Mouse (Mus musculus): ENCODE data around the gene Atg2a. TPM values are rescaled to one million over a fixed set of nuclear protein-coding genes. Genes with fewer than 3 reads are reported as not detected.

Atg2a gene
- polyA plus RNA-seq, 1 experiment from 2014 or later = 11.6 TPM

DNA sequence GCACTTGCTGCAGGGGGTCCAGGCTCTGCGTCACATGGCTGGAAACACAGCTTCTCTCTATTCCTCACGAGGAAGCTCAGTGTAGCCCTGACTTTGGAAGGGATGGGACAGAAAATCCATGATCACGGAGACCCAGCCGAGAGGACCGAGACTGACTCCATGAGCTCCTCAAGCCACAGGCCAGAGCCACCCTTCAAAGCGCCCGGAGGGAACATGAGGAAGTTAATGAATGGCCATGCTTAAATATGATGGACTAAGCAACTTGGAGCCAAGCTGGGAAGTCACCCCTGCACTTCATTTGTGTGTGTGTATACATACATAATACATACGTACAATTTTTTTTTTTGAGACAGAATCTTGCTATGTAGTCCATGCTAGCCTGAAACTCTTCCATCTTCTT is 29.7 kb downstream of the Atg2a start:
- WGBS = 28% methylated on average over 8 of the region's 8 CpGs
- H3K9ac ChIP-seq = peak overlapping the region; percentile 29; the same call in 1 of the 2 replicates
- no peaks in the 10 kb centered on the region for H3K36me3 ChIP-seq
- ATAC-seq (ENCODE audit: low FRiP score) = no peak
- peaks cover 10% of the 10 kb centered on the region for H3K4me1 ChIP-seq (replicated peaks)
- H3K27me3 ChIP-seq = peaks cover 18% of the 10 kb centered on the region
- H3K4me2 ChIP-seq = no peak overlapping the region
- H3K9me3 ChIP-seq = no peaks in the 10 kb centered on the region
- no peak overlapping the region for H3K4me3 ChIP-seq
- H3K27ac ChIP-seq = no peak overlapping the region

DNA sequence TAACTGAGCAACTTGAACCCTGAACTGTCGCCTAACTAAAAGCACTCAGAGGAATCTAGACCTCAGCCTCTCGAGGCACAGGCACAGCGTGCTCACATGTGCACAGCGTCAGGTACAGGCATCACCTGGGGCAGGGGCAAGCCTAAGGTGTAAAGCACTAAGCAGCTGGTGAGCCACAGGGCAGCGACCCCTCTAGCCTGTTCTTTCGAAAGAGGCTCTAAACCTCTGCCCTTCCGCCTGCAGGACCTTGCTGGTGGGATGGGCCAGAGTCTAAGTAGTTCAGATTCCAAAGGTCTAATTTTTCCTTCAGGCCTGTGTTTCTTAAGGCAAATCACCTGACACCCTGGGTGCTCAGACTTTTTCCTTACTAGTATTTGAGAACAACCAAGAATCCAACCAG is 30.6 kb downstream of the Atg2a start:
- Histone ChIP-seq H3K36me3 (no peaks in the 10 kb centered on the region), H3K9ac (0 out of 2 replicates have a peak overlapping the region, but pooled peaks have one; percentile 29), H3K4me3 (no peak overlapping the region), H3K9me3 (no peaks in the 10 kb centered on the region), H3K27ac (no peak overlapping the region), H3K27me3 (peaks cover 18% of the 10 kb centered on the region), H3K4me2 (no peak overlapping the region), H3K4me1 (replicated peaks) (peaks cover 10% of the 10 kb centered on the region)
- no peak for ATAC-seq (ENCODE audit: low FRiP score)
- 73% methylated on average over 7 of the region's 7 CpGs for WGBS

- H3K36me3 ChIP-seq = no peaks in the 10 kb centered on the region
- H3K4me2 ChIP-seq = no peak overlapping the region
- ATAC-seq (ENCODE audit: low FRiP score) = no peak
- peaks cover 12% of the 10 kb centered on the region for H3K27me3 ChIP-seq
- H3K9me3 ChIP-seq = no peaks in the 10 kb centered on the region
- H3K27ac ChIP-seq = no peak overlapping the region
- 85% methylated on average over 4 of the region's 4 CpGs for WGBS
- H3K4me3 ChIP-seq = no peak overlapping the region
- peaks cover 12% of the 10 kb centered on the region for H3K4me1 ChIP-seq (replicated peaks)
- no peak overlapping the region for H3K9ac ChIP-seq
These were observed 31.3 kb downstream of the Atg2a start for GRCm38 (mm10) chr19:6272738-6273137.

GRCm38 (mm10) chr19:6273592-6273991 is 32.1 kb downstream of the Atg2a start:
- no peaks in the 10 kb centered on the region for H3K36me3 ChIP-seq
- H3K4me1 ChIP-seq (replicated peaks) = peaks cover 21% of the 10 kb centered on the region
- H3K9me3 ChIP-seq = no peaks in the 10 kb centered on the region
- no peak overlapping the region for H3K4me3 ChIP-seq
- no peak overlapping the region for H3K27ac ChIP-seq
- H3K9ac ChIP-seq = no peak overlapping the region
- H3K27me3 ChIP-seq = peaks cover 11% of the 10 kb centered on the region
- WGBS = 95% methylated on average over 4 of the region's 4 CpGs
- no peak overlapping the region for H3K4me2 ChIP-seq
- no peak for ATAC-seq (ENCODE audit: low FRiP score)

GRCm38 (mm10) chr19:6273998-6274608 is 32.6 kb downstream of the Atg2a start:
- Histone ChIP-seq H3K4me2 (no peak overlapping the region), H3K36me3 (no peaks in the 10 kb centered on the region), H3K9ac (0 out of 2 replicates have a peak overlapping the region, but pooled peaks have one; percentile 14), H3K9me3 (no peaks in the 10 kb centered on the region), H3K27me3 (peaks cover 11% of the 10 kb centered on the region), H3K4me1 (replicated peaks) (peaks cover 26% of the 10 kb centered on the region), H3K27ac (no peak overlapping the region), H3K4me3 (no peak overlapping the region)
- WGBS = 95% methylated on average over 13 of the region's 13 CpGs
- no peak for ATAC-seq (ENCODE audit: low FRiP score)

DNA sequence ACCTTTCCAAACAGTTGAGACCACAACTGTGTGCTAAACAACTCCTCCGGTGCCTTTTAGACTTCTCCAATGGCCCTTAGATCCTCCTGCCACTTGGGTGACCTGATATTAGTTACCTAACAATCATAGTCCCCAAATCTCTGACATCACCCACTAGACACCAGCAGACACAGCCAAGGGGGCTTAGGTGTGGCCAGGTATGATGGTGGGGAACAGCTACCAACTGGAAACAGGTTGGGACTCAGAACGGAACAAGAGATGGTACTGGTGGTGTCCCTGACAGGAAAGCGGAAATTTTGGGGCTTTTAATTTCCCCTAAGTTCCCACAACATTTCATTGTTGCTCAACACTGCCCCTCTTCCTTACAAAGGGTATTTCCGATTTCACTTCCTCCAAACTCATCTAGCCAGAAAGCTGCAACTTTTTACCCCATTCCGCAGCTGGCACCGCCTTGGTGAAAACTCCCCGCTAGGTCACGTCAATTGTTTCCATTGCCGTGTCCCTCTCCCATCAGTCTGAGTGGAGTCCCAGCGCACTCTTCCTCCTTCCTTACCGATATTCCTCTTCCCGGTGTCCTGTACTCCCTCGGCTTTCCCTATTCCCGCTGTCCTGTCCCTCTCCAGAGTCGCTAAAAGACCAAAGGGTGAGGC is 34.4 kb downstream of the Atg2a start:
- ATAC-seq (ENCODE audit: low FRiP score) = no peak
- Histone ChIP-seq H3K9ac (peak overlapping the region; percentile 74), H3K4me1 (replicated peaks) (peaks cover 44% of the 10 kb centered on the region), H3K27ac (peak overlapping the region; percentile 81), H3K36me3 (peaks cover 12% of the 10 kb centered on the region), H3K27me3 (peaks cover 6% of the 10 kb centered on the region), H3K4me3 (peak overlapping the region; percentile 79), H3K9me3 (no peaks in the 10 kb centered on the region), H3K4me2 (peak overlapping the region; percentile 90)
- 8% methylated on average over 15 of the region's 15 CpGs for WGBS

DNA sequence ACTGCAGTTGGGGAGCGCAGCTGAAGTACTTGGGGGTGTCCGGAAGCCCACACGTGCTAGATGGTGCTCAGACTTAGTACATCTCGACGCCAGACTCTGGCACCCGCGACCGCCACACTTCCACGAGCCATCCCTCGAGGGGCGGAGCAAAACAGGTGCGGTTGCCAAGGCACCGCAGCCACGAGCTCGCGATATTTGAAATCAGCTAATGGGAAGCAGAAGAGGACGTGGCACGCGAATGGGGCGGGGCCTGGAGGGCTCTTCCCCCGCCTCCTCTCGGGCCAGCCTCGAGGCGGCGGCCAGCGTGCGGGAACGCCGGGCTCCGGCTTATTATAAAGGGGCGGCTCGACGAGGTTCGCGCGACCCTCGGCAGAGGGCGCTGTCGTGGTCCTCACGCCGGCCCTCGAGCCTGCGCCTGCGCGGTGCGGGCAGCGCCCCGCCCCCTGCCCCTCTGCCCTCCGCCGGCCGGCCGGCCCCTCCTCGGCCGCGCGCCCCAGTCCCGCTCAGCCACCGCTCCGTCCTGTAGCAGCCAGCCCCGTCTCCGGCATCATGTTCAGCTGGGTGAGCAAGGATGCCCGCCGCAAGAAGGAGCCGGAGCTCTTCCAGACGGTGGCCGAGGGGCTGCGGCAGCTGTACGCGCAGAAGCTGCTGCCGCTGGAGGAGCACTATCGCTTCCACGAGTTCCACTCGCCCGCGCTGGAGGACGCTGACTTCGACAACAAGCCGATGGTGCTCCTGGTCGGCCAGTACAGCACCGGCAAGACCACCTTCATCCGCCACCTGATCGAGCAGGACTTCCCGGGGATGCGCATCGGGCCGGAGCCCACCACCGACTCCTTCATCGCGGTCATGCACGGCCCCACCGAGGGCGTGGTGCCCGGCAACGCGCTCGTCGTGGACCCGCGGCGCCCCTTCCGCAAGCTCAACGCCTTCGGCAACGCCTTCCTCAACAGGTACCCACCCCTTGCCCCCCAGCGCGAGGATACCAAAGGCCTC is 35.3 kb downstream of the Atg2a start, which contains the start of gene Ehd1:
Gene Ehd1 (plus strand): TSS at position 300 of the 996 bp plus-strand sequence.
- WGBS = under 1% methylated on average over 86 of the region's 106 CpGs
- Histone ChIP-seq H3K4me3 (peak within 1 kb of the TSS; percentile 79), H3K9ac (peak within 1 kb of the TSS; percentile 91), H3K9me3 (no peaks in the 10 kb centered on the region), H3K27me3 (peaks cover 4% of the 10 kb centered on the region; the same call in 1 of the 2 replicates), H3K36me3 (peaks cover 21% of the 10 kb centered on the region), H3K4me2 (peak within 1 kb of the TSS; percentile 90), H3K27ac (peak within 1 kb of the TSS; percentile 87), H3K4me1 (replicated peaks) (peaks cover 48% of the 10 kb centered on the region)
- peak; percentile 96 for ATAC-seq (ENCODE audit: low FRiP score)

DNA sequence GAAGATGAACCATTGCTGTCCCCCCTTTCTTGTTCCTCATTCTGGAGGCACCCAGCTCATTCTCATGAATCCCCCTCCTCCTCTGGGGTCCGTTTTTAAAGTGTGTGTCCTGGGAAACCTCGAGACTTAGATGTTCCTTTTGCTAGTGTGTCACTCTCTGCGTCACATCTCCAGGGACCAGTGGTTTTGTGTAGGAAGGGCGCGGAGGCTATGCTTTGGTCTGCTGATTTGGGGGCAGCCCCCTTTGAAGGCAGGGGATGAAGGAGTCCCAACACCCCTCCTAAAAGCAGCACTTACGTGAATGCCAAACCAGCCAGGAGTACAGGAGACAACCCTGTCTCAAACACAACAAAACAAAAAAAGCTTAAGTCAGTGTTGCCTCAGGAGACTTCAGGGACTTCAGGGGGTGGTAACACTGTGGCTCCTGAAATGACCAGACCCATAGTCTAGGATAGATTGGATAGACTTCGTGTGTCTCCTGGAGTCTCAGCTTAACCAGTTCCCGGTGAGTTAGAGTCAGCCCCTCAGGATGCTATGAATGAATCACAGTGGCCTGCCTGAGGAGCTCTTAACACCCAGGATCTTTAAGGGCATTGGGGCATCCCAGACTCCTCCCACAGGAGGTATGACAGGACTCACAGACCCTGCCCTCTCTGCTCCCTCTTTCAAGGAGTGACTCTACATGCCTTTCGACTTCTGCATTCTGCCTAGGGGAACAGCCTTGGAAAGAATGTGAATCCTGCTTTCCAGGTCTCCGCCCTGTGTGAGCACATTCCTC is 36.4 kb downstream of the Atg2a start:
- Histone ChIP-seq H3K9me3 (no peaks in the 10 kb centered on the region), H3K4me2 (peak overlapping the region; percentile 90), H3K27me3 (no peaks in the 10 kb centered on the region), H3K9ac (peak overlapping the region; percentile 91), H3K4me3 (peak overlapping the region; percentile 79), H3K4me1 (replicated peaks) (peaks cover 48% of the 10 kb centered on the region), H3K36me3 (peaks cover 32% of the 10 kb centered on the region), H3K27ac (no peak overlapping the region)
- WGBS = 7% methylated on average over 10 of the region's 10 CpGs
- no peak for ATAC-seq (ENCODE audit: low FRiP score)

GRCm38 (mm10) chr19:6278439-6279073 is 37.1 kb downstream of the Atg2a start:
- H3K4me3 ChIP-seq = peak overlapping the region; percentile 79
- H3K36me3 ChIP-seq = peaks cover 39% of the 10 kb centered on the region
- H3K4me1 ChIP-seq (replicated peaks) = peaks cover 48% of the 10 kb centered on the region
- H3K9ac ChIP-seq = peak overlapping the region; percentile 91
- H3K4me2 ChIP-seq = peak overlapping the region; percentile 90
- peak overlapping the region; percentile 15; the same call in 1 of the 2 replicates for H3K27ac ChIP-seq
- ATAC-seq (ENCODE audit: low FRiP score) = no peak
- 48% methylated on average over 6 of the region's 6 CpGs for WGBS
- H3K9me3 ChIP-seq = no peaks in the 10 kb centered on the region
- H3K27me3 ChIP-seq = no peaks in the 10 kb centered on the region

GRCm38 (mm10) chr19:6279481-6280144 is 38.1 kb downstream of the Atg2a start:
- 77% methylated on average over 6 of the region's 6 CpGs for WGBS
- peak overlapping the region; percentile 91 for H3K9ac ChIP-seq
- no peak for ATAC-seq (ENCODE audit: low FRiP score)
- no peaks in the 10 kb centered on the region for H3K9me3 ChIP-seq
- peaks cover 48% of the 10 kb centered on the region for H3K4me1 ChIP-seq (replicated peaks)
- H3K36me3 ChIP-seq = peaks cover 50% of the 10 kb centered on the region
- H3K27ac ChIP-seq = no peak overlapping the region
- H3K4me3 ChIP-seq = peak overlapping the region; percentile 79
- H3K4me2 ChIP-seq = peak overlapping the region; percentile 90
- no peaks in the 10 kb centered on the region for H3K27me3 ChIP-seq

- H3K9me3 ChIP-seq = no peaks in the 10 kb centered on the region
- no peak overlapping the region for H3K27ac ChIP-seq
- peaks cover 44% of the 10 kb centered on the region for H3K4me1 ChIP-seq (replicated peaks)
- H3K4me3 ChIP-seq = no peak overlapping the region
- H3K4me2 ChIP-seq = peak overlapping the region; percentile 6; the same call in 1 of the 2 replicates
- ATAC-seq (ENCODE audit: low FRiP score) = no peak
- 92% methylated on average over 7 of the region's 7 CpGs for WGBS
- peaks cover 59% of the 10 kb centered on the region for H3K36me3 ChIP-seq
- H3K9ac ChIP-seq = peak overlapping the region; percentile 91
- no peaks in the 10 kb centered on the region for H3K27me3 ChIP-seq
These were observed 39.1 kb downstream of the Atg2a start for GRCm38 (mm10) chr19:6280554-6280953.
